Mouse (Mus musculus): Measurements from ENCODE around the gene Hmgb1.
"Not testable (repeated sequence)": the region's sequence is repeated elsewhere in the genome, so short reads cannot be mapped to it uniquely, and the experiment has no call there.

The Hmgb1 gene

GRCm38 (mm10) chr5:149147386-149148000, 36.8 kb downstream of the Hmgb1 start:
- in situ Hi-C loops (cut with MboI, MseI): no loop called here

- in situ Hi-C loops (cut with MboI, MseI): no loop called here
Measured at GRCm38 (mm10) chr5:149146691-149147090, 37.6 kb downstream of the Hmgb1 start.

- in situ Hi-C loops (cut with MboI, MseI): no loop called here
Measured at GRCm38 (mm10) chr5:149143766-149144375, 40.4 kb downstream of the Hmgb1 start.

- in situ Hi-C loops (cut with MboI, MseI): not testable (repeated sequence)
Measured at GRCm38 (mm10) chr5:149141155-149141554, 43.1 kb downstream of the Hmgb1 start.

- in situ Hi-C loops (cut with MboI, MseI): no loop called here
Measured at GRCm38 (mm10) chr5:149140336-149140735, 44.0 kb downstream of the Hmgb1 start.

- in situ Hi-C loops (cut with MboI, MseI): not testable (repeated sequence)
Measured at GRCm38 (mm10) chr5:149138087-149138486, 46.2 kb downstream of the Hmgb1 start.

GRCm38 (mm10) chr5:149137447-149137846, 46.8 kb downstream of the Hmgb1 start:
- in situ Hi-C loops (cut with MboI, MseI): no loop called here

- in situ Hi-C loops (cut with MboI, MseI): no loop called here
Measured at GRCm38 (mm10) chr5:149136933-149137365, 47.3 kb downstream of the Hmgb1 start.

- in situ Hi-C loops (cut with MboI, MseI): no loop called here
Measured at GRCm38 (mm10) chr5:149135455-149136354, 48.6 kb downstream of the Hmgb1 start.

GRCm38 (mm10) chr5:149134751-149135454, 49.4 kb downstream of the Hmgb1 start:
- in situ Hi-C loops (cut with MboI, MseI): no loop called here

- in situ Hi-C loops (cut with MboI, MseI): no loop called here
Measured at GRCm38 (mm10) chr5:149128473-149128872, 55.8 kb downstream of the Hmgb1 start.

- in situ Hi-C loops (cut with MboI, MseI): no loop called here
Measured at GRCm38 (mm10) chr5:149123795-149124194, 60.5 kb downstream of the Hmgb1 start.

GRCm38 (mm10) chr5:149119341-149119881, 64.9 kb downstream of the Hmgb1 start:
- in situ Hi-C loops (cut with MboI, MseI): no loop called here

GRCm38 (mm10) chr5:149117815-149118547, 66.3 kb downstream of the Hmgb1 start:
- in situ Hi-C loops (cut with MboI, MseI): no loop called here

GRCm38 (mm10) chr5:149114587-149114986, 69.7 kb downstream of the Hmgb1 start:
- in situ Hi-C loops (cut with MboI, MseI): no loop called here

GRCm38 (mm10) chr5:149114034-149114433, 70.3 kb downstream of the Hmgb1 start:
- in situ Hi-C loops (cut with MboI, MseI): no loop called here

- in situ Hi-C loops (cut with MboI, MseI): no loop called here
Measured at GRCm38 (mm10) chr5:149113439-149113838, 70.8 kb downstream of the Hmgb1 start.

GRCm38 (mm10) chr5:149112559-149112958, 71.7 kb downstream of the Hmgb1 start:
- in situ Hi-C loops (cut with MboI, MseI): no loop called here

- in situ Hi-C loops (cut with MboI, MseI): no loop called here
Measured at GRCm38 (mm10) chr5:149109220-149109619, 75.1 kb downstream of the Hmgb1 start.

- in situ Hi-C loops (cut with MboI, MseI): no loop called here
Measured at GRCm38 (mm10) chr5:149108178-149108577, 76.1 kb downstream of the Hmgb1 start.

- in situ Hi-C loops (cut with MboI, MseI): no loop called here
Measured at GRCm38 (mm10) chr5:149107566-149107965, 76.7 kb downstream of the Hmgb1 start.
